Mouse (Mus musculus): ENCODE data around the gene Map3k3.

GRCm38 (mm10) chr11:106195341-106195740 is 110.9 kb downstream of the Map3k3 start:
- TF ChIP-seq CTCF (IDR thresholded peaks at IDR 0.05; ENCODE audit: low read depth) (no peak), EP300 (IDR thresholded peaks at IDR 0.05; ENCODE audit: low read depth) (no peak)
